Mouse (Mus musculus) testis, adult 2 months (tissue): ENCODE results near the gene Tbc1d25.

Experiments
- CTCF ChIP-seq: fragments of 200-500 bp; IDR thresholded peaks from 2 replicates; pipeline ENCODE4 v1.5.1; 2012; ENCODE audit warnings: low read depth, mild to moderate bottlenecking, inconsistent platforms, low read length, moderate library complexity; ENCODE audit not compliant: control insufficient read depth, insufficient read depth, insufficient replicate concordance
- POLR2A ChIP-seq: fragments of 200-500 bp; IDR thresholded peaks from 2 replicates; pipeline ENCODE4 v1.6.1; 2012; ENCODE audit warnings: low read depth, mild to moderate bottlenecking, inconsistent platforms, low read length, moderate library complexity; ENCODE audit not compliant: control insufficient read depth

DNA sequence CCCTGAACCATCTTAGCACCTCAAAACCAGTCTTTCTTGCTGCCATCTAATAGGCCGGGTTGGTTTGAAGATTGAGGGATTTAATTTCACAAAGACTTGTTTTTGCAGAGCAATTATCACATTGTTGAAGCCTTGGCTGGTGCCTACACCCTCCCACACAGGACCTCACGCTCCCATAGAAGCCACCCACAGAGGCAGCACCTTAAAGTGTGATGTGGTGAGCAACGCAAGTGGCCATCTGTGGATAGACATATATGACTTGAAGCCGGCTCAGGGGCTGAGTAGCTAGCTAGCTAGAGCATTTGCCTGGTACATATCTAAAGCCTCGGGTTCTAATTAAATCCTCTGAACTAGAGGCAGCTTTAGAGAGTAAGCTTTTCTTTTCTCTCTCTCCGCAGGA, 41.4 kb upstream of the Tbc1d25 start:
- TF ChIP-seq POLR2A (no peak), CTCF (no peak)
